Mouse (Mus musculus): ENCODE measurements around the gene Katnal1.
A peak's percentile ranks its signal among the peaks of the same experiment; 100 is the strongest.

Katnal1 gene

GRCm38 (mm10) chr5:148873116-148873515 lies 56.0 kb downstream of the Katnal1 start:
- DNase-seq, result no peak

DNA sequence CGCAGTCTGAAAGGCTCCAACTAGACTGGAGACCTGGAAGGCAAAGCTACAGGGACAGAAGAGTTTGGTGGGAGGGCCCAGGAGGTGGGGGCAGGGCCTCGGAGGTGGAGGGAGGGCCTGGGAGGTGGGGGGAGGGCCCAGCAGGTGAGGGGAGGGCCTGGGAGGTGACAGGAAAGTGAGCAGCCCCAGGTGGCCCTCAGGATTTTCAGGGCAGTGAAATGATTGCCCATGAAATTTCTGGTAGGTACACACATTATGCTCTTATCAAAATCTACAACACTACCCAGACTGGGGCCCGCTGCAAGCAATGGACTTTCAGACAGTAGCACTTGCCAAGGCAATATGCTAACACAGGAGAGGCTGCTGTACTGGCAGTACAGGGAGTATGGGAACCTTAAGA lies 59.5 kb downstream of the Katnal1 start:
- no peak for DNase-seq

- DNase-seq, result no peak
Observed at GRCm38 (mm10) chr5:148867766-148868165, 61.4 kb downstream of the Katnal1 start.

DNA sequence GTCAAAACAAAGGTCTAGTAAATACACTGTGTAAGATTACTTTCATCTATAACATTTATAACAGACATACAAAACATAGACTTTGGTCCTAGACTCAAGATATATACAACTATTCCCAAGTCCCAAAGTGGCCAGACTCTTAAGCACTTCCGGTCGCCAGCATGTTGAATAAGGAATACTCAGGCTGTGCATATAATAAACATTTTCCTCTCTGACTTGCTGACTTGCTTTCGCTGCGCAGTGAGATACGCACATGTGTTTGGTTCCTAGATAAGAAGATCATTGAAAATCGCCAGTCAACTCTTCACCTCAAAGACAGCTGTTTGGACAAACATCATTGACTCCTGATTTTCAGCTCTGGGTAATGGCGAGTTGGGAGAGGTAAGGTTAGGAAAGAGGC lies 61.9 kb downstream of the Katnal1 start:
- no peak for DNase-seq

DNA sequence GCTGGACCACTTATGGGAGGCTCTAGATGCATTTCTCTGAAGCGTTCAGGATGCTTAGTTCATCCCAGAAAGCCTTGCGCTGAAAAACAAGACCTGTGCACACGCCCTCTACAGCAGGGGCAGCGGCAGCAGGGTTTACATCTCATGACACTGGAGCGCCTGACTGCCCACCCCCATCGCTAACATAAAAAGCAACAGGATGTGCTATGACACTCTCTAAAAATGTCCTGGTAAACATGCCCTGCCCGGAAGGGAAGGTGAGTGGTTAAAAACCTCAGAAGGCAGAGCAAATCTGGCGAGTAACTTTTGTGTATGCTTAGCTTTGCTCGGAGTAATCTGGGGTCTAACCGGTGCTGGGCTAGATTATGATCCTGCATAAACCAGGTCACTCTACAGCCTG lies 62.5 kb downstream of the Katnal1 start:
- DNase-seq, result no peak

GRCm38 (mm10) chr5:148863409-148863808 lies 65.7 kb downstream of the Katnal1 start:
- no peak for DNase-seq

GRCm38 (mm10) chr5:148862853-148863252 lies 66.3 kb downstream of the Katnal1 start:
- no peak for DNase-seq

GRCm38 (mm10) chr5:148862136-148862535 lies 67.0 kb downstream of the Katnal1 start:
- DNase-seq, result no peak

DNA sequence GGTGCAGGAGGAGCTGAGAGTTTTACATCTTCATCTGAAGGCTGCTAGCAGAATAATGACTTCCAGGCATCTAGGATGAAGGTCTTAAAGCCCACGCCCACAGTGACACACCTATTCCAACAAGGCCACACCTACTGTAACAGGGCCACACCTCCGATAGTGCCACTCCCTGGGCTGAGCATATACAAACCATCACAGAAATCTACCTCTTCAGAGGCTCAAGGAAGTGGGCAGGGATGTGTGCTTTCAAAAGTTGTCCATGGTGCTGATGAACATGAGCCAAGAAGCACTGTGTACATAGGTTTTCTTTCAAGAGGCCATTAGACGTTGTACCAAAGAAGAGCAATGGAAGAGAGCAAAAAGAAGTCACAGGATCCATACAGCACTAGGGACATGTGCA lies 71.6 kb downstream of the Katnal1 start:
- DNase-seq, result no peak

DNA sequence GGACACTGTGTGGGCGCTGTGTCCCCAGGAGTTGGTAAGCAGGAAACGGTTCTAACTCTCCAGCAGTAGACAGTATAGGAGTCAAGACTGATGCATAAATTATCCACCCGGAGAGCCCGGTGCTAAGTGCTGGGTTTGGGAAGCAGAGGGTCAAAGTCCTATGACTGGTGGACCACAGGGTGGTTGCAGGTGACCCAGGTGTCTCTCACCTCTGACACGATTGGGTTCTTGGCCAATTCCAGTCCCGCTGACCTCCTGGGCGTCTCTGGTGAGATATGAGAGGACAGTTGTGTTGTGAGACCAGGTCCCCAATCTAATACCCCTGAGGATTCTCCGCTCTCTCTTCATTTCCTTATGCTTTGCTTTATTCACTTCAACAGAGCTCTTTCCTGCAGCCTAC lies 74.1 kb downstream of the Katnal1 start:
- DNase-seq, result no peak

DNA sequence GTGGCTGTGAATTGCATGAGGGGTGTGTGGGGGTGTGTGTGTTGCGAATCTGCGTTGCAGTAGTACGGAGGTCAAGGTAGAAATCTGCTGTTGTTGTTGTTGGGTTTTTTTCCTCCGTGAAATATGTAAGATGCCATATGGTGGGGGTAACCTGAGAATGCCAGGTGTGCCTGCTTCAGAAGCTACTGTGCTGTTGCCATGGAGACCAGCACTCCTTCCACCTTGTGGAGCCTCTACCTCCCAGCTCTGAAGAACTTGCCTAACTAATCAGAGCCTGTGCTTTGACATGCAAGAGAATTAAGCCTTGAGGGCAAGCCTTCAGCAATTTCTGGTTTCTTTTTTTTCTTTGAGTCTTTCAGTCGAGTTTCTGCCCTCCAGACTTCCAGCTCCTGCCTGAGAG lies 75.0 kb downstream of the Katnal1 start:
- no peak for DNase-seq

DNA sequence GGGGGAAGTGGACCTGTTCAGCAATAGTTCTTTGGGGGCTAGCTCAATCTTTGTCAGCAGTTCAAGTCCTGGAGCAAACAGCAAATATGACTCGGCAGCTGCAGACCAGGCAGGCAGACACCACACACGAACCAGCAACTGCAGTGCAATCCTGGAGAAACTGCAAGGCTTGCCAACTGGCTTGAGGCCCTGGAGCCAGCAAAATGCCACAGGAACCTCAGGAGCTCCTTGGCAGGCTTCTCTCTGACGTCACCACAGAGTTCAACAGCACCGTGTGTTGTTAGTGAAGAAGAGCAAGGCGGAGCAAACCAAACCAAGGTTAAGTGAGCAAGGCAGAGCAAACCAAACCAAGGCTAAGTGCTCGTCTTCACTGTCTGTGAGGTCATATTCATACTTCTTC lies 79.6 kb downstream of the Katnal1 start:
- DNase-seq, result no peak

DNA sequence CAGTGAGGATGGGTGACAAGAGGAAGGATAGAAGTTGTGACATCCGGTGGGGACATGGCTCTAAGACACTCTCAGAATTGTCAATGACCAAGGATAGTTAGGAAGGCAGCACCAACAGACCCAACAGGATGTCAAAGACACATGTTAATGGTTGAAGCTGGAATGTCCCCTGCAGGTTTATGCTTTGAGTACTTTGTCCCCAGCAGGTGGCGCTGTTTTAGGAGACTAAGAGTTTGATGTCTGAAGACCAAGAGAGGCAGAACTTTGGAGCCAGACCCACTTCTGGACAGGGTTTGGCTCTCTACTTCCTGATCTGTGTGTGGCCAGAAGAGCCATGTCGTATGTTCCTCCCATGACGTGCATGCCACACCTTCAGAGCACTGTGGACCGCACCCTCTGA lies 82.1 kb downstream of the Katnal1 start:
- DNase-seq, result no peak

DNA sequence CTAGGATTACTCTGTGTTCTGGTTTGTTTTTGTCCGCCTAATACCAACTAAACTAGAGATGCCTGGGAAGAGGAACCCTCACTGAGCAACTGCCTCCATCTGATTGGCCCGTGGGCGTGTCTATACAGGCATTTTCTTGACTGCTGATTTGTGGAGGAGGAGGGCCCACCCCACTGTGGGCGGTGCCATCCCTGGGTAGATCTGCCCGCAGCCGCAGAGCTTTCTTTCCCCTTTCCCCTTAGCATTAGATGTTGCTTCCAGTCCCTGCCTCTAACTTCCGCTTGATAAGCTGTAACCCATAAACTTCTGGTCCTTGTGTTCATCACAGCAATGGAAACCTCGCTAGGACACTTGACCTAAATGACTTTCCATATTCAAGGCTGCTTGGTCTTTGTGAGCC lies 92.1 kb downstream of the Katnal1 start:
- no peak for DNase-seq

DNA sequence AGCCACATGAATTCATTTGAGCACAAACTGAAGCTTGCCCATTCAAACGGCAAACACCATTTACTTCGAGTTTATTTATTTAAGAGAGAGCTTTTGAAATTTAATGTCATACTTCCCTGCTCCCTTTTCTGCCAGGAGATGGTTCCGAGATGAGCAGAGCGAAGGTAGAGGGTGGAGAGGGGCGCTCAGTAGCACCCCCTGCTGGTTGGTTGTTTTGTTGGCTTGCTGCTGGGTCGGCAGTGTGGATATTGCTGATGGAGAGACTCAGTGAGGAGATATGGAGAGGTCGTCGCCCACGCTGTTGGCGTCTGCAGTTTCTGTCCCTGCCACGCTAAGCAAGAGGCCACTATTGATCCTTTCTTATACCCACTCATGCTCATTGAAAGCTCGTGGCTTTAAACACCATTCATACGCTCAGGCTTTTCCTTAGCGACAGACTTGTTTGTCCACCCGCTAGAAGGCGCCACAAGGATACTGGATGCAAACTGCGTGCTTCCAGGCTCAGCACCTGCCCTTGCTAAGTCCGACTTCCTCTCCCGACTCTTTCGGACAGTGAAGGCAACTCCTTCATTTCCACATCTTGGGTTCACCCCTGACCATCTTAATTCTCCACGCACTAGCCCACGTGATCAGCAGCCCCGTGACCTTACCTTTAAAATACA lies 97.4 kb downstream of the Katnal1 start:
- peak; percentile 48 to 56 for DNase-seq

DNA sequence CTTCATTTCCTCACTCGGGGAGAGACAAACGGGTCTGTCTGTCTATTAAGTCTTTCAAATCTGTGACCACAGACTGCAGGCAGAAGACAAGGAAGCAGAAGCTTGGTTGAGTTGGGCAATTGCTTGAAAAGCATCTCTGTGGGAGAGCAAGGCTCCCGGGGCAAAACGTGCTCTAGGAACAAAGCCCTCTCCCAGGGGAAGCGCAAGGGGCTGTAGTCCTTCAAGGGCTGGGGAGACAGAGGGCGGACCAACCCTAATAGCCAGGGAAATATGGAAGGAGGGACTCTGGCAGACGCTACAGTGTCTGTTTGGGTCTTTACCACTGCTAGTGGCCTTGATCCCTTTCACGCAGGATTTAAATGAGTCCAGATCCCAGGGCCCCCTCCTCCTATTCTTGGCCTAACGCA lies 98.0 kb downstream of the Katnal1 start:
- no peak for DNase-seq

DNA sequence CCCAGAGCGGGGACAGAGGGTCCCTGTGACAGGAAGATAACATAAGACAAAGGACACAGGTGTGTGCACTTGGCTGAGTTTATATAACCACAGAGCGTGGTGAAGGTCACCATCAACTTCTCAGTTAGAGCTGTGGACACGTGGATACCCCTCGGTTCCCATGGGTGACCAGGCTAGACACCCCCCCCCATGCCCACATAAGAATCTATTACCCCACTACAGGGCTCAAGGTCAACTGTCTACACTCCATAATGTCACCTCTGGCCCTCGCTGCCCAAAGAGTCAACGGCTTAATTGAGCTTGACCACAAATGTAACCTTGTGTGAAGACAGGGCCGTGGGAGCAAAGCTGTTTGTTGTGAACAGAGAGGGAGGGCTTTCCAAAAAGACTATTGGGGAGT lies 103.4 kb downstream of the Katnal1 start:
- no peak for DNase-seq

DNA sequence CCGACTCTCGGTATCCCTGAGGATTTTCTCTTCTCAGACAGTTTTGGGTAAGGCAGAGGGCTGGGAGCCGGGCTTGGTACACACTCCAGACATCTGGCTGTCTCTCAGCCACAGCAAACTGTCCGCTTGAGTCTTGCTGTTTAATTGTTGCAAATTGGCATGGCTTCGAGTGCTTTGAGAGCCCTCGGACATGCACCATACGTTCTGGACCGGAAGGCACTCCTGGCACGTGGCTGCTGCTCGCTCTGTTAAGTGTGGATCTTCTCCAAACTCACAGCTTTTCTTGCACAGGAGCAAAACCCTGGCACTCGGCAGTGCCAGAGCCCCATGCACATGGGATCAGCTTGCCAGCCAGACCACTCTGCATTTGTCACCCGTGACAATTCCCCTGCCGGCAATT lies 106.3 kb downstream of the Katnal1 start:
- DNase-seq, result no peak

Measured in lung, adult 18-20 months (tissue).